Mouse (Mus musculus) midbrain, embryonic 16.5 days (tissue): ENCODE results near the gene Cyp3a11. TPM values are rescaled to one million over a fixed set of nuclear protein-coding genes. Genes with fewer than 3 reads are reported as not detected.
"Not testable (repeated sequence)": the region's sequence is repeated elsewhere in the genome, so short reads cannot be mapped to it uniquely, and the experiment has no call there.

Experiments
- ATAC-seq: fragments of 200-750 bp; cut with Nextera tagmentation; 2 replicates; pipeline ENCODE4 v1.8.0; 2017; ENCODE audit warnings: moderate TSS enrichment
- H3K27ac ChIP-seq: fragments of 300-500 bp; sonication (generic); 2 replicates; pipeline ENCODE4 v1.5.1; 2014; ENCODE audit warnings: mild to moderate bottlenecking, low read length, mixed read lengths
- H3K27me3 ChIP-seq: fragments of 300-500 bp; sonication (generic); 2 replicates; pipeline ENCODE4 v1.6.1; 2014; ENCODE audit warnings: low read depth, low read length, mixed read lengths; ENCODE audit not compliant: control insufficient read depth, insufficient read depth
- H3K36me3 ChIP-seq: fragments of 300-500 bp; sonication (generic); 2 replicates; pipeline ENCODE4 v1.6.1; 2014; ENCODE audit warnings: mild to moderate bottlenecking, low read length, moderate library complexity, mixed read lengths; ENCODE audit not compliant: control insufficient read depth, insufficient read depth
- H3K4me1 ChIP-seq: fragments of 300-500 bp; sonication (generic); 2 replicates; pipeline ENCODE4 v1.6.1; 2014; ENCODE audit warnings: mild to moderate bottlenecking, low read length, mixed read lengths; ENCODE audit not compliant: control insufficient read depth, insufficient read depth
- H3K4me2 ChIP-seq: fragments of 300-500 bp; sonication (generic); 2 replicates; pipeline ENCODE4 v1.6.1; 2014; ENCODE audit warnings: mild to moderate bottlenecking, low read length, mixed read lengths
- H3K4me3 ChIP-seq: fragments of 300-500 bp; sonication (generic); 2 replicates; pipeline ENCODE4 v1.5.1; 2014; ENCODE audit warnings: low read depth, mild to moderate bottlenecking, low read length, moderate library complexity, mixed read lengths
- H3K9ac ChIP-seq: fragments of 300-500 bp; sonication (generic); 2 replicates; pipeline ENCODE4 v1.6.1; 2014; ENCODE audit warnings: low read depth, low read length, mixed read lengths
- H3K9me3 ChIP-seq: fragments of 300-500 bp; sonication (generic); replicated peaks from 2 replicates; pipeline ENCODE4 v1.6.1; 2014; ENCODE audit warnings: mild to moderate bottlenecking, low read length, mixed read lengths; ENCODE audit not compliant: control insufficient read depth, poor library complexity, severe bottlenecking
- WGBS: fragments of 180-500 bp; shearing (Covaris S2); extraction: QIAGEN DNeasy Blood & Tissue Kit; methylation state at CpG from one replicate; pipeline ENCODE4 v1.1.7; 2014; 5-methylcytosine and 5-hydroxymethylcytosine counted together
- polyA plus RNA-seq: library from polyadenylated mRNA; unstranded; fragments of >200 nt; fragmentation: Nextera tagmentation; extraction: Ambion mirVana; gene quantifications from 2 replicates; pipeline ENCODE4 v1.2.1, GENCODE M21; 2015

Cyp3a11 gene
- polyA plus RNA-seq, 1 experiment from 2014 or later, result not detected

DNA sequence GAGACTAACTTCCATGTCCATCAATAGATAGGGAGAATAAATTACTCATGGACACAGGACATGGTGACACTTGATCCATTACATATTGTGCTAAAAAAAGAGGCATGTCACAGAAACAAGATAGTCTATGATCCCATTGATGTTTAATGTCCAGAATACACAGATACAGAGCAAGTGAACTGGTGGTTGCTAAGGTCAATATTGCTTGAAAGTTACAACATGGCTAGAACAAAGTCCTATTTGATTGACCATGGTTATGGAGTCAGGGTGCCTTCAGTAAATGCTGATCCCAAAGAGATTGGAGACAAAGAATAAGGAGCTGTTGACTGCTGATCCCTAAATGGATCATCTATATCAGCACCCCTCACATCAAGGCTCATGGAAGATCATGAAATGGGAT, 12.3 kb downstream of the Cyp3a11 start:
- not testable (repeated sequence) for H3K4me3 ChIP-seq, ATAC-seq, H3K4me2 ChIP-seq, H3K4me1 ChIP-seq, H3K27ac ChIP-seq, H3K9ac ChIP-seq, H3K36me3 ChIP-seq, H3K27me3 ChIP-seq
- H3K9me3 ChIP-seq, result peaks cover 20% of the 10 kb centered on the region

DNA sequence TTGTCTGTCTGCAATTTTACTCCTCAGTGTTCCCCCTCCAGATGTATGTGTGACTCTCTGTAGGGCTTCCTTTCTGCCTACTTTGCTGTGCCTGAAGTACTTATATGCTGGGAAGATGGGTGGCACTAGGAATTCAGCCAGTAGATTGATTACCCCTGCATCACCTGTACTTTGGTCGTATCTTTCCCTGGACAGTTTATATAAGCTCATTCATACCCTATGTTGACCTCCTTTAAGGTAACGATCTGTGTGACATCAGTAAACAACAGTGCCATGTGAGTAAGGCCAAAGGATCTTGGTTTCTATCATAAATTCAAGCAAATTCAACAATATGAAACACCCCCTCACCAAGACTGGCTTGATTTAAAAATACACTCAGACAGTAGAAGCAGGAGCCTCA, 74.0 kb downstream of the Cyp3a11 start, which contains the start of gene Cyp3a44:
Gene Cyp3a44 (minus strand): TSS at position 79 of the 400 bp plus-strand sequence.
- H3K9me3 ChIP-seq, result peaks cover 18% of the 10 kb centered on the region; the same call in 1 of the 2 replicates
- WGBS, result 71% methylated on average over 2 of the region's 2 CpGs
- not testable (repeated sequence) for H3K4me2 ChIP-seq, H3K27ac ChIP-seq, ATAC-seq, H3K27me3 ChIP-seq, H3K9ac ChIP-seq, H3K4me1 ChIP-seq, H3K36me3 ChIP-seq, H3K4me3 ChIP-seq

Other genes starting within 250 kb of the Cyp3a11 start
- gene Cyp3a41a, start 159.8 kb downstream of the Cyp3a11 start, polyA plus RNA-seq, result not detected in 2 replicates
- not detected in 2 replicates for gene Cyp3a44, start 74.1 kb downstream of the Cyp3a11 start, polyA plus RNA-seq
- gene Cyp3a25, start 129.7 kb upstream of the Cyp3a11 start, polyA plus RNA-seq, result not detected in 2 replicates
- gene Cyp3a59, start 199.3 kb upstream of the Cyp3a11 start, polyA plus RNA-seq, result not detected in 2 replicates